Mouse (Mus musculus): Measurements from ENCODE around the gene B3gnt7. TPM values are rescaled to one million over a fixed set of nuclear protein-coding genes. Genes with fewer than 3 reads are reported as not detected.
A peak's percentile ranks its signal among the peaks of the same experiment; 100 is the strongest.
"Not testable (repeated sequence)": the region's sequence is repeated elsewhere in the genome, so short reads cannot be mapped to it uniquely, and the experiment has no call there.

Gene B3gnt7
- polyA plus RNA-seq, 1 experiment from 2014 or later = 5.9 TPM

DNA sequence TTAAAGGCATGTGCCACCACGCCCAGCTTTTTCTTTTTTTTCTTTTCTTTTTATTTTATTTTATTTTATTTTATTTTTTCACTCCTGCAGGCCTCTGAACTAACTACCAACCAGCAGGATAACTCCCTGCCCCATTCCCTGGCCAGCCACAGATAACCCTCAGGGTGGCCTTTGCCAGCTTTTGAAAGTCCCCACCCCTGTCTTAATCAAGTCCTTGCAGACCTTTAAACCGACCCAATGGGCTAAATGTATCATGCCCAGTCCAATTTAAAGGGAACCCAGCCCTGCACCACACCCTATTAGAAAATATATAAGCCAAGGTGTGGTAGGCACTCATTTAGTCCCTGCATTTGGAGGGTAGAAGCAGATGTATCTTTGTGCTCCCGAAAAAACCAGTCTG lies 9.6 kb downstream of the B3gnt7 start:
- no peaks in the 10 kb centered on the region for H3K4me1 ChIP-seq (ENCODE audit: insufficient read depth, low read depth, low read length)
- ATAC-seq = no peak
- WGBS = 74% methylated on average over 3 of the region's 3 CpGs

GRCm38 (mm10) chr1:86313096-86313771 lies 10.6 kb downstream of the B3gnt7 start:
- Histone ChIP-seq H3K27ac (ENCODE audit: low read length) (no peak overlapping the region), H3K4me2 (replicated peaks; ENCODE audit: low read depth, low read length) (no peak overlapping the region)
- WGBS = 50% methylated on average over 16 of the region's 16 CpGs

More for the DNA sequence above, 9.6 kb downstream of the B3gnt7 start:
- H3K27ac ChIP-seq (ENCODE audit: low read length) = no peak overlapping the region
- no peaks in the 10 kb centered on the region for H3K9me3 ChIP-seq (ENCODE audit: low read length)
- H3K4me2 ChIP-seq (replicated peaks; ENCODE audit: low read depth, low read length) = no peak overlapping the region
- DNase-seq (ENCODE audit: low spot score) = no peak
- no peak overlapping the region for H3K4me3 ChIP-seq (ENCODE audit: low read depth, low read length)
- H3K9ac ChIP-seq (replicated peaks; ENCODE audit: low read depth) = no peak overlapping the region
- H3K27me3 ChIP-seq (replicated peaks; ENCODE audit: insufficient read depth, low read length) = no peaks in the 10 kb centered on the region
- H3K36me3 ChIP-seq (ENCODE audit: insufficient read depth, low read length) = no peaks in the 10 kb centered on the region
- no peak for TF ChIP-seq EP300 (IDR thresholded peaks at IDR 0.05)
- TF ChIP-seq CTCF (IDR thresholded peaks at IDR 0.05) = no peak

DNA sequence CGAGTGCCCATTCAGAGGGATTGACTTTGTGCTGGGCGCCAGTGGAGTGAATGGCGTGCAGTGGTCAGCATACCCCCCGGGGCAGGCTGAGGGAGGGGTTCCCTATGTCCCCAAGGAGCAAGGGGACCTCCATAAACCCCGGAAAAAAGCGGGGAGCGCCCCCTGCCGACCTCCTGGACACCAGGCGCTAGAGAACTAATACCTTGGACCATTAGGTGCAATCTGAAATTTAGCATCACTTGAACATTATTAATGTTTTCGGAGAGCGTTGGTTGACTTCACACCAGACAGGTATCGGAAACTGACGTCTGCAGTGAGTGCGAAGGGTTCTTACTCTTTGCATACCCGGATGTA lies 11.1 kb downstream of the B3gnt7 start:
- DNase-seq (ENCODE audit: low spot score) = no peak
- TF ChIP-seq CTCF (IDR thresholded peaks at IDR 0.05) (peak; percentile 58), EP300 (IDR thresholded peaks at IDR 0.05) (no peak)
- no peaks in the 10 kb centered on the region for H3K36me3 ChIP-seq (ENCODE audit: insufficient read depth, low read length)

More at GRCm38 (mm10) chr1:86313096-86313771, 10.6 kb downstream of the B3gnt7 start:
- H3K27me3 ChIP-seq (replicated peaks; ENCODE audit: insufficient read depth, low read length) = no peaks in the 10 kb centered on the region
- no peak for ATAC-seq
- no peak for TF ChIP-seq CTCF (IDR thresholded peaks at IDR 0.05)
- TF ChIP-seq EP300 (IDR thresholded peaks at IDR 0.05) = no peak
- DNase-seq (ENCODE audit: low spot score) = no peak
- H3K9ac ChIP-seq (replicated peaks; ENCODE audit: low read depth) = no peak overlapping the region
- H3K4me3 ChIP-seq (ENCODE audit: low read depth, low read length) = no peak overlapping the region
- no peaks in the 10 kb centered on the region for H3K9me3 ChIP-seq (ENCODE audit: low read length)
- no peaks in the 10 kb centered on the region for H3K4me1 ChIP-seq (ENCODE audit: insufficient read depth, low read depth, low read length)
- no peaks in the 10 kb centered on the region for H3K36me3 ChIP-seq (ENCODE audit: insufficient read depth, low read length)

GRCm38 (mm10) chr1:86320822-86321413 lies 18.3 kb downstream of the B3gnt7 start:
- no peak for ATAC-seq
- H3K36me3 ChIP-seq (ENCODE audit: insufficient read depth, low read length) = no peaks in the 10 kb centered on the region
- no peak overlapping the region for H3K4me2 ChIP-seq (replicated peaks; ENCODE audit: low read depth, low read length)
- H3K9ac ChIP-seq (replicated peaks; ENCODE audit: low read depth) = no peak overlapping the region
- no peak for DNase-seq (ENCODE audit: low spot score)
- H3K4me1 ChIP-seq (ENCODE audit: insufficient read depth, low read depth, low read length) = no peaks in the 10 kb centered on the region
- H3K27ac ChIP-seq (ENCODE audit: low read length) = no peak overlapping the region
- no peaks in the 10 kb centered on the region for H3K27me3 ChIP-seq (replicated peaks; ENCODE audit: insufficient read depth, low read length)
- no peak overlapping the region for H3K4me3 ChIP-seq (ENCODE audit: low read depth, low read length)
- 77% methylated on average over 6 of the region's 8 CpGs for WGBS
- H3K9me3 ChIP-seq (ENCODE audit: low read length) = no peaks in the 10 kb centered on the region
- TF ChIP-seq CTCF (IDR thresholded peaks at IDR 0.05) (no peak), EP300 (IDR thresholded peaks at IDR 0.05) (no peak)

More for the DNA sequence above, 11.1 kb downstream of the B3gnt7 start:
- Histone ChIP-seq H3K9ac (replicated peaks; ENCODE audit: low read depth) (no peak overlapping the region), H3K9me3 (ENCODE audit: low read length) (no peaks in the 10 kb centered on the region), H3K4me3 (ENCODE audit: low read depth, low read length) (no peak overlapping the region), H3K4me2 (replicated peaks; ENCODE audit: low read depth, low read length) (no peak overlapping the region), H3K27me3 (replicated peaks; ENCODE audit: insufficient read depth, low read length) (no peaks in the 10 kb centered on the region), H3K27ac (ENCODE audit: low read length) (no peak overlapping the region), H3K4me1 (ENCODE audit: insufficient read depth, low read depth, low read length) (no peaks in the 10 kb centered on the region)
- 22% methylated on average over 15 of the region's 15 CpGs for WGBS
- no peak for ATAC-seq

GRCm38 (mm10) chr1:86336330-86336729 lies 33.7 kb downstream of the B3gnt7 start:
- 67% methylated on average over 1 of the region's 2 CpGs for WGBS
- Histone ChIP-seq H3K9me3 (ENCODE audit: low read length) (no peaks in the 10 kb centered on the region), H3K4me3 (ENCODE audit: low read depth, low read length) (no peak overlapping the region), H3K27ac (ENCODE audit: low read length) (no peak overlapping the region), H3K36me3 (ENCODE audit: insufficient read depth, low read length) (no peaks in the 10 kb centered on the region), H3K4me2 (replicated peaks; ENCODE audit: low read depth, low read length) (no peak overlapping the region), H3K4me1 (ENCODE audit: insufficient read depth, low read depth, low read length) (no peaks in the 10 kb centered on the region), H3K27me3 (replicated peaks; ENCODE audit: insufficient read depth, low read length) (no peaks in the 10 kb centered on the region), H3K9ac (replicated peaks; ENCODE audit: low read depth) (no peak overlapping the region)
- no peak for TF ChIP-seq CTCF (IDR thresholded peaks at IDR 0.05)
- TF ChIP-seq EP300 (IDR thresholded peaks at IDR 0.05) = no peak
- DNase-seq (ENCODE audit: low spot score) (no peak), ATAC-seq (no peak)

DNA sequence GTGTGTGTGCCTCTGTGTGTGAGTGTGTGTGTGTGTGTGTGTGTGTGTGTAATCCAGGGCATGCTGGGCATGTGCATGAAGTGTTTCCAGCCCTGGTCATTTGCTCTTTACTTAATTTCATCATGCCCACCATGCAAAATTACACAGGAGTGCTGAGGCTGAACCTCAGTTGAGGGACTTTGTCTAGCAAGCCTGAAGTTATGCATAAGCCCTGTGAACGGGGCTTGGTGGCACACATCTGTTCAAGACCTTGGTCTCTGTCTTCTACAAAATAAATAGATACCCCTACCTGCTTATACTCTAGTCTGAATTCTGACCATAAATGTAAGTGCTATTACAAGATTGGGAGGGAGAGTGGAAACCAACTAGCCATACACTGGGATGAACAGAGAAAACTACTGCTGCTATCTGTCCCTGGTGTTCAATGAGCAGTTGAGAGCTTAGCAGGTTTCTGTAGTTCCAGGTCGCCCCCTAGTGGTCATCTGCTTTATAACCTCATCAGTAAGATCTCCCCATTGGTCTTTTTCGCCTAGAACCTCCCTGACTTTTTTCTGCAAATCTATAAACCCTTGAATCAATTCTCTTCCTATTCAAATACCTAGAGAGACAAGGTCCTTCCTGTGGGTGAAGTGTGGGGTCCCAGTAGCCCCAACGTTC lies 36.7 kb downstream of the B3gnt7 start:
- Histone ChIP-seq H3K4me1 (ENCODE audit: insufficient read depth, low read depth, low read length) (no peaks in the 10 kb centered on the region), H3K4me2 (replicated peaks; ENCODE audit: low read depth, low read length) (no peak overlapping the region), H3K4me3 (ENCODE audit: low read depth, low read length) (no peak overlapping the region), H3K9me3 (ENCODE audit: low read length) (no peaks in the 10 kb centered on the region), H3K9ac (replicated peaks; ENCODE audit: low read depth) (no peak overlapping the region), H3K36me3 (ENCODE audit: insufficient read depth, low read length) (no peaks in the 10 kb centered on the region), H3K27ac (ENCODE audit: low read length) (no peak overlapping the region), H3K27me3 (replicated peaks; ENCODE audit: insufficient read depth, low read length) (no peaks in the 10 kb centered on the region)
- peak; percentile 54 for ATAC-seq
- TF ChIP-seq EP300 (IDR thresholded peaks at IDR 0.05) (no peak), CTCF (IDR thresholded peaks at IDR 0.05) (peak; percentile 89)
- 23% methylated on average over 4 of the region's 4 CpGs for WGBS
- DNase-seq (ENCODE audit: low spot score) = peak; percentile 91

DNA sequence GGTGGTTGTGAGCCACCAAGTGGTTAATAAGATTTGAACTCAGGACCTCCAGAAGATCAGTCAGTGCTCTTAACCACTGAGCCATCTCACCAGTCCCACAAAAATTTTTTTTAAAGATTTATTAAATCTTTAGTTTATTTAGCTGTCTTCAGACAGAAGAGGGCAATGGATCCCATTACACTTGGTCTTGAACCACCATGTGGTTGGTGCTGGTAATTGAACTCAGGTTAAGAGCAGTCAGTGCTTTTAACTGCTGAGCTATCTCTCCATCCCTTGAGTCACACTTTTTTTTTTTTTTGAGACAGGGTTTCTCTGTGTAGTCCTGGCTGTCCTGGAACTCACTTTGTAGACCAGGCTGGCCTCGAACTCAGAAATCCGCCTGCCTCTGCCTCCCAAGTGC lies 38.5 kb downstream of the B3gnt7 start:
- H3K36me3 ChIP-seq (ENCODE audit: insufficient read depth, low read length); H3K9me3 ChIP-seq (ENCODE audit: low read length); H3K4me3 ChIP-seq (ENCODE audit: low read depth, low read length); ATAC-seq; H3K4me2 ChIP-seq (replicated peaks; ENCODE audit: low read depth, low read length); DNase-seq (ENCODE audit: low spot score); H3K27ac ChIP-seq (ENCODE audit: low read length); H3K27me3 ChIP-seq (replicated peaks; ENCODE audit: insufficient read depth, low read length); H3K9ac ChIP-seq (replicated peaks; ENCODE audit: low read depth); H3K4me1 ChIP-seq (ENCODE audit: insufficient read depth, low read depth, low read length): not testable (repeated sequence)
- 94% methylated on average over 2 of the region's 2 CpGs for WGBS
